Mouse (Mus musculus) CH12.LX (cell line): ENCODE data around the gene Fam171a1. TPM values are rescaled to one million over a fixed set of nuclear protein-coding genes. Genes with fewer than 3 reads are reported as not detected.

Experiments used
- DNase-seq: peaks from one replicate; pipeline ENCODE4 v3.0.0-alpha.2; 2013; ENCODE audit errors: extremely low read depth
- H3K27ac ChIP-seq: 2 replicates; pipeline ENCODE4 v1.5.1; 2012; ENCODE audit warnings: low read depth, mild to moderate bottlenecking, control low read depth, moderate library complexity; ENCODE audit not compliant: insufficient read depth
- H3K27me3 ChIP-seq: replicated peaks from 2 replicates; pipeline ENCODE3; 2012; ENCODE audit warnings: inconsistent platforms
- H3K36me3 ChIP-seq, 2 experiments: replicated peaks in 1 of 2; 2 replicates each; pipeline versions ENCODE3 to v1.6.1; 2012; ENCODE audit warnings: inconsistent platforms in 1 of 2, low read length in 1 of 2, mild to moderate bottlenecking in 1 of 2, mixed read lengths in 1 of 2, moderate library complexity in 1 of 2; ENCODE audit not compliant: control insufficient read depth in 1 of 2, insufficient read depth in 1 of 2
- H3K4me1 ChIP-seq, 2 experiments: 2 replicates each; pipeline ENCODE4 v1.6.1; 2012; ENCODE audit warnings: inconsistent platforms in 1 of 2, moderate library complexity in 1 of 2; ENCODE audit not compliant: insufficient read depth in 2 of 2, control insufficient read depth in 1 of 2
- H3K4me2 ChIP-seq: 2 replicates; pipeline ENCODE4 v1.6.1; 2012; ENCODE audit warnings: low read depth, mild to moderate bottlenecking, control low read depth; ENCODE audit not compliant: poor library complexity, insufficient read depth, severe bottlenecking
- H3K4me3 ChIP-seq, 3 experiments: fragments of 150-350 bp in 1 of 3; sonication (generic) in 1 of 3; replicated peaks in 1 of 3; 2 replicates each; pipeline versions ENCODE3 to v1.5.1; 2011 to 2012; ENCODE audit warnings: low read depth in 2 of 3, low read length in 2 of 3, mild to moderate bottlenecking in 2 of 3, moderate library complexity in 2 of 3, control low read depth in 1 of 3, improper control_type of control experiment in 1 of 3, inconsistent platforms in 1 of 3, mixed read lengths in 1 of 3; ENCODE audit not compliant: poor library complexity in 1 of 3
- H3K79me2 ChIP-seq: replicated peaks from 2 replicates; pipeline ENCODE4 v1.6.1; 2012; ENCODE audit warnings: mild to moderate bottlenecking, moderate library complexity; ENCODE audit not compliant: control insufficient read depth, poor library complexity, insufficient read depth, severe bottlenecking; ENCODE audit errors: extremely low read depth
- H3K9ac ChIP-seq: 2 replicates; pipeline ENCODE4 v1.6.1; 2012; ENCODE audit warnings: low read depth, mild to moderate bottlenecking, control low read depth, moderate library complexity; ENCODE audit not compliant: insufficient read depth
- H3K9me3 ChIP-seq: replicated peaks from 2 replicates; pipeline ENCODE3; 2012; ENCODE audit warnings: low read length, inconsistent platforms, mixed read lengths
- BHLHE40 ChIP-seq: IDR thresholded peaks from 2 replicates; pipeline ENCODE4 v1.6.1; 2011; ENCODE audit warnings: mild to moderate bottlenecking, low read depth, low read length, improper control_type of control experiment
- CHD1 ChIP-seq: IDR thresholded peaks from 2 replicates; pipeline ENCODE4 v1.6.1; 2012; ENCODE audit warnings: low read depth, low read length, improper control_type of control experiment, inconsistent platforms
- CHD2 ChIP-seq: IDR thresholded peaks from 2 replicates; pipeline ENCODE4 v1.6.1; 2011; ENCODE audit warnings: low read length, improper control_type of control experiment
- CTCF ChIP-seq, 2 experiments: IDR thresholded peaks in 1 of 2; conservative IDR thresholded peaks in 1 of 2; 2 replicates each; pipeline ENCODE4 v1.5.1; 2011 to 2012; ENCODE audit warnings: low read depth in 2 of 2, low read length in 2 of 2, improper control_type of control experiment in 1 of 2, inconsistent platforms in 1 of 2, mild to moderate bottlenecking in 1 of 2, moderate library complexity in 1 of 2
- E2F4 ChIP-seq: IDR thresholded peaks from 2 replicates; pipeline ENCODE4 v1.6.1; 2011; ENCODE audit warnings: low read depth, low read length, improper control_type of control experiment; ENCODE audit not compliant: insufficient replicate concordance
- ELF1 ChIP-seq: IDR thresholded peaks from 2 replicates; pipeline ENCODE4 v1.6.1; 2014; ENCODE audit warnings: low read depth, mild to moderate bottlenecking, inconsistent platforms, low read length, improper control_type of control experiment
- JUN ChIP-seq: IDR thresholded peaks from 2 replicates; pipeline ENCODE4 v1.6.1; 2011; ENCODE audit warnings: low read depth, mild to moderate bottlenecking, low read length, improper control_type of control experiment, moderate library complexity; ENCODE audit not compliant: insufficient read depth
- JUND ChIP-seq: conservative IDR thresholded peaks from 2 replicates; pipeline ENCODE4 v1.6.1; 2011; ENCODE audit warnings: low read depth, low read length, improper control_type of control experiment
- KAT2A ChIP-seq: IDR thresholded peaks from 2 replicates; pipeline ENCODE4 v1.6.1; 2012; ENCODE audit warnings: low read length, improper control_type of control experiment, inconsistent platforms; ENCODE audit not compliant: insufficient replicate concordance
- MAFK ChIP-seq: IDR thresholded peaks from 2 replicates; pipeline ENCODE4 v1.6.1; 2011; ENCODE audit warnings: low read length, improper control_type of control experiment; ENCODE audit not compliant: insufficient replicate concordance
- MAX ChIP-seq: IDR thresholded peaks from 2 replicates; pipeline ENCODE4 v1.6.1; 2011; ENCODE audit warnings: low read length, improper control_type of control experiment
- MAZ ChIP-seq: IDR thresholded peaks from 2 replicates; pipeline ENCODE4 v1.6.1; 2012; ENCODE audit warnings: low read depth, mild to moderate bottlenecking, inconsistent platforms, low read length, improper control_type of control experiment, moderate library complexity
- MXI1 ChIP-seq: IDR thresholded peaks from 2 replicates; pipeline ENCODE4 v1.6.1; 2011; ENCODE audit warnings: mild to moderate bottlenecking, low read depth, low read length, improper control_type of control experiment
- MYC ChIP-seq: IDR thresholded peaks from 2 replicates; pipeline ENCODE4 v1.6.1; 2011; ENCODE audit warnings: low read depth, mild to moderate bottlenecking, improper control_type of control experiment, low read length
- NELFE ChIP-seq: IDR thresholded peaks from 2 replicates; pipeline ENCODE4 v1.6.1; 2011; ENCODE audit warnings: low read depth, low read length, improper control_type of control experiment
- NRF1 ChIP-seq: IDR thresholded peaks from 2 replicates; pipeline ENCODE4 v1.6.1; 2014; ENCODE audit warnings: low read depth, mild to moderate bottlenecking, inconsistent platforms, low read length, improper control_type of control experiment, moderate library complexity
- POLR2A ChIP-seq: IDR thresholded peaks from 2 replicates; pipeline ENCODE4 v1.6.1; 2011; ENCODE audit warnings: low read depth, mild to moderate bottlenecking, improper control_type of control experiment, low read length
- POLR2AphosphoS2 ChIP-seq: IDR thresholded peaks from 2 replicates; pipeline ENCODE4 v1.6.1; 2011; ENCODE audit warnings: low read depth, low read length, improper control_type of control experiment
- RAD21 ChIP-seq: IDR thresholded peaks from 2 replicates; pipeline ENCODE4 v1.6.1; 2011; ENCODE audit warnings: low read depth, mild to moderate bottlenecking, low read length, improper control_type of control experiment, moderate library complexity
- RCOR1 ChIP-seq: conservative IDR thresholded peaks from 2 replicates; pipeline ENCODE4 v1.6.1; 2012; ENCODE audit warnings: low read depth, mild to moderate bottlenecking, inconsistent platforms, low read length, improper control_type of control experiment
- SMC3 ChIP-seq: IDR thresholded peaks from 2 replicates; pipeline ENCODE4 v1.6.1; 2011; ENCODE audit warnings: low read depth, low read length, improper control_type of control experiment
- TBP ChIP-seq: conservative IDR thresholded peaks from 2 replicates; pipeline ENCODE4 v1.6.1; 2011; ENCODE audit warnings: low read depth, low read length, improper control_type of control experiment
- USF2 ChIP-seq: conservative IDR thresholded peaks from 2 replicates; pipeline ENCODE4 v1.6.1; 2011; ENCODE audit warnings: low read depth, low read length, improper control_type of control experiment
- ZC3H11A ChIP-seq: IDR thresholded peaks from 2 replicates; pipeline ENCODE4 v1.6.1; 2012; ENCODE audit warnings: low read depth, mild to moderate bottlenecking, inconsistent platforms, low read length, improper control_type of control experiment
- ZMIZ1 ChIP-seq: IDR thresholded peaks from 2 replicates; pipeline ENCODE4 v1.6.1; 2012; ENCODE audit warnings: low read depth, mild to moderate bottlenecking, inconsistent platforms, low read length, improper control_type of control experiment
- dilution Hi-C: fragments of 300-500 bp; cut with MboI; formaldehyde crosslinking; loops from 2 replicates; pipeline ENCODE4 v1.14.3; 2020; ENCODE audit warnings: low sequenced_read_pairs; ENCODE audit not compliant: extremely low pct_unique_long_range_greater_than_20kb, extremely low pct_ligation_motif_present
- in situ Hi-C: fragments of 300-500 bp; cut with MboI; formaldehyde crosslinking; loops from 3 replicates; pipeline ENCODE4 v1.14.3; 2019; ENCODE audit warnings: low sequenced_read_pairs, low pct_ligation_motif_present, low pct_unique_long_range_greater_than_20kb, mixed read lengths
- polyA plus RNA-seq: library from polyadenylated mRNA; unstranded; fragments of >175 nt; gene quantifications from 2 replicates; pipeline ENCODE4 v1.2.1, GENCODE M21; 2012; ENCODE audit warnings: low read depth; ENCODE audit not compliant: insufficient read length
- total RNA-seq, 2 experiments: library from RNA; depleted of rRNA; stranded (reverse); fragments of 300-350 nt in 1 of 2; fragments of >200 nt in 1 of 2; gene quantifications; 2 replicates each; pipeline ENCODE4 v1.2.3; 2012 to 2014

The Fam171a1 gene
- total and polyA plus RNA-seq, 3 experiments: 0.59 to 3.2 (median 1.8) TPM

GRCm38 (mm10) chr2:3128344-3128871 lies 14.4 kb downstream of the Fam171a1 start:
- H3K9ac ChIP-seq: no peak overlapping the region
- dilution Hi-C loops (no loop called here), in situ Hi-C loops (no loop called here)
- no peak overlapping the region for H3K4me3 ChIP-seq
- no peaks in the 10 kb centered on the region for H3K27me3 ChIP-seq
- DNase-seq: no peak
- no peaks in the 10 kb centered on the region for H3K4me1 ChIP-seq
- no peaks in the 10 kb centered on the region for H3K79me2 ChIP-seq
- H3K4me2 ChIP-seq: no peak overlapping the region
- no peak overlapping the region for H3K27ac ChIP-seq
- H3K36me3 ChIP-seq: no peaks in the 10 kb centered on the region
- no peaks in the 10 kb centered on the region for H3K9me3 ChIP-seq
- TF ChIP-seq MAZ: no peak
- no peak for TF ChIP-seq MAX
- TF ChIP-seq POLR2A: no peak
- TF ChIP-seq SMC3: no peak
- TF ChIP-seq E2F4: no peak
- no peak for TF ChIP-seq ZC3H11A
- TF ChIP-seq CHD2: no peak
- no peak for TF ChIP-seq JUND
- TF ChIP-seq CTCF (conservative IDR thresholded peaks at IDR 0.05 in 1 of 2, IDR thresholded peaks at IDR 0.05 in 1 of 2; ENCODE audit: low read depth in 2 of 2, low read length in 2 of 2): no peak
- no peak for TF ChIP-seq MYC
- TF ChIP-seq JUN: no peak
- no peak for TF ChIP-seq POLR2AphosphoS2
- no peak for TF ChIP-seq USF2
- TF ChIP-seq RCOR1: no peak
- no peak for TF ChIP-seq NRF1
- no peak for TF ChIP-seq MXI1
- no peak for TF ChIP-seq ZMIZ1
- no peak for TF ChIP-seq MAFK
- no peak for TF ChIP-seq TBP
- TF ChIP-seq CHD1: no peak

DNA sequence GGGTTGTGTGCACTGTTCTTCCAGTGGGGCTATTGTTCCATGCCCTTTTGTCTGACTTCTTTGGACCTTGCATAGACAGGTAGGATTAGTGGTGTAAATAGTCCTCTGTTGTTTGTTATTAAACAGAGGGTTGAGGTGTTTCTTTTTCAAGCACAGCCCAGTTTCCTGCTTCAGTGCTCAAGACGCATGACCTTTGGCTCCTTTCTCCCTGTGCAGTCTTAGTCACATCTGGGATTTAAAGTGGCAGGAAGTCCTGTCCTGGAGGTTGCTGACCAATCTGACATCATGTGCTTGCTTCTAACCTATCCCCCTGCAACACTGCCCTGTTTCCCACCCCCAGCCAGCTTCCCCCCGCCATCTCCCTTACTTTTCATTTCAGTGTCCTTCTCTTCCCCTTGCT lies 14.9 kb downstream of the Fam171a1 start:
- dilution Hi-C loops (no loop called here), in situ Hi-C loops (no loop called here)
- Histone ChIP-seq H3K36me3 (no peaks in the 10 kb centered on the region), H3K27ac (no peak overlapping the region), H3K9me3 (no peaks in the 10 kb centered on the region), H3K4me3 (no peak overlapping the region), H3K9ac (no peak overlapping the region), H3K79me2 (no peaks in the 10 kb centered on the region), H3K27me3 (no peaks in the 10 kb centered on the region), H3K4me2 (no peak overlapping the region), H3K4me1 (no peaks in the 10 kb centered on the region)
- DNase-seq: no peak
- TF ChIP-seq JUN: no peak
- no peak for TF ChIP-seq CHD2
- TF ChIP-seq BHLHE40: no peak
- no peak for TF ChIP-seq KAT2A
- TF ChIP-seq ELF1: no peak
- no peak for TF ChIP-seq POLR2A
- no peak for TF ChIP-seq TBP
- no peak for TF ChIP-seq NELFE
- TF ChIP-seq MAX: no peak
- no peak for TF ChIP-seq POLR2AphosphoS2
- TF ChIP-seq ZMIZ1: no peak
- TF ChIP-seq MAFK: no peak
- TF ChIP-seq RAD21: no peak
